Mouse (Mus musculus): ENCODE results near the gene Gm11361. TPM values are rescaled to one million over a fixed set of nuclear protein-coding genes. Genes with fewer than 3 reads are reported as not detected.

Gene Gm11361
- total RNA-seq (2021): 10 to 100 TPM; 87.3 to 93.7 TPM

- intact Hi-C loops (cut with DNase I): no loop called here
- no peak for DNase-seq (ENCODE audit: extremely low spot score in 1 of 2, low spot score in 2 of 2)
Measured at GRCm38 (mm10) chr13:28257228-28257627, at the start of gene Gm11361. Gm11361 (plus strand) TSS chr13:28257528.

GRCm38 (mm10) chr13:28264399-28264798, 7.1 kb downstream of the Gm11361 start:
- intact Hi-C loops (cut with DNase I): no loop called here
- no peak for DNase-seq (ENCODE audit: extremely low spot score in 1 of 2, low spot score in 2 of 2)

- no peak for DNase-seq (ENCODE audit: extremely low spot score in 1 of 2, low spot score in 2 of 2)
- intact Hi-C loops (cut with DNase I): no loop called here
Measured at GRCm38 (mm10) chr13:28287368-28287767, 30.0 kb downstream of the Gm11361 start.

- no peak for DNase-seq (ENCODE audit: extremely low spot score in 1 of 2, low spot score in 2 of 2)
- intact Hi-C loops (cut with DNase I): no loop called here
Measured at GRCm38 (mm10) chr13:28294272-28294671, 36.9 kb downstream of the Gm11361 start.

GRCm38 (mm10) chr13:28294757-28295361, 37.5 kb downstream of the Gm11361 start:
- DNase-seq (ENCODE audit: extremely low spot score in 1 of 2, low spot score in 2 of 2): no peak
- intact Hi-C loops (cut with DNase I): no loop called here

GRCm38 (mm10) chr13:28295492-28295891, 38.2 kb downstream of the Gm11361 start:
- DNase-seq (ENCODE audit: extremely low spot score in 1 of 2, low spot score in 2 of 2): no peak
- intact Hi-C loops (cut with DNase I): no loop called here

- intact Hi-C loops (cut with DNase I): no loop called here
- DNase-seq (ENCODE audit: extremely low spot score in 1 of 2, low spot score in 2 of 2): no peak
Measured at GRCm38 (mm10) chr13:28297098-28297497, 39.8 kb downstream of the Gm11361 start.

- no peak for DNase-seq (ENCODE audit: extremely low spot score in 1 of 2, low spot score in 2 of 2)
- intact Hi-C loops (cut with DNase I): no loop called here
Measured at GRCm38 (mm10) chr13:28297577-28297976, 40.2 kb downstream of the Gm11361 start.

Other genes with a start within 250 kb of the Gm11361 start
- not detected for gene Prl4a1, start 241.3 kb upstream of the Gm11361 start, total RNA-seq (2021)
- gene Prl5a1, start 115.0 kb upstream of the Gm11361 start, total RNA-seq (2021): not detected

Measured in left cerebral cortex, postnatal 10 days (tissue).